19 mouse cellular contexts compared by ENCODE assay signal in the genomic region with DNA sequence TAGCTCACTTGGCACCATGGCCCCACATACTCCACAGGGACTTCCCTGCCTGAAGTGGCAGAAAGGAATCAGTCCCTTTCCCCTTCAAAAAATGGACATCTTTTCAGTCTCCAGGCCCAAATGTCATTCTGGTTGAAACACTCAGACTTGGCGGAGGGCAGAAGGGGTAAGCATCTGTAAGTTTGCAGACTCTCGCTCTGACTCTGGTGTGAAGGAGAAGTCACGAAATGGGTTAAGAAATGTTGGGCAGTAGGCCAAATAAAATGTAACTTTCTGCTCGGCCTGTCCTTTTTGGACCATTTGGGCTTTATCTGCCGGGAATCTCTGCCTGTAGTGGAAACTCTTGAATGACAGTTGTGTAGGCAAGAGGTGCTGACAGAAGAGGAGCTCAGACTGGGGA.
"Had no signal": no experiment of that assay in that cellular context is flagged by ENCODE, and none has a peak within 500 bp of the region (broad histone marks: within the 10 kb centered on the region; RNA-seq: fewer than 3 reads in every experiment).

No protein-coding gene starts in this region.

- ATAC-seq: liver, embryonic 12.5 days; midbrain, embryonic 16.5 days had no signal

- H3K9me3 ChIP-seq: liver, embryonic 12.5 days; midbrain, embryonic 10.5 days; midbrain, embryonic 12.5 days; neural tube, embryonic 13.5 days; neural tube, embryonic 15.5 days had no signal

- H3K9ac ChIP-seq: liver, embryonic 12.5 days; liver, embryonic 14.5 days; midbrain, embryonic 12.5 days; neural tube, embryonic 13.5 days; neural tube, embryonic 15.5 days had no signal

- H3K36me3 ChIP-seq: liver, embryonic 12.5 days; midbrain, embryonic 10.5 days; midbrain, embryonic 12.5 days; neural tube, embryonic 13.5 days; neural tube, embryonic 15.5 days had no signal

- DNase-seq: lung, adult 2 months; lung, postnatal 36 days; midbrain, embryonic 14.5 days; retina, postnatal 1 day; right cerebral cortex, adult 18-20 months; right cerebral cortex, postnatal 25 days; right cerebral cortex, postnatal 4 days; spleen, adult 18-20 months; thymus, adult 18-20 months; thymus, postnatal 14 days; thymus, postnatal 36 days had no signal

- H3K4me3 ChIP-seq: liver, embryonic 12.5 days; midbrain, embryonic 10.5 days; midbrain, embryonic 12.5 days; myocyte; neural tube, embryonic 13.5 days; neural tube, embryonic 15.5 days had no signal

- H3K27ac ChIP-seq: liver, embryonic 12.5 days; liver, embryonic 14.5 days; midbrain, embryonic 10.5 days; midbrain, embryonic 12.5 days; neural tube, embryonic 13.5 days; neural tube, embryonic 15.5 days had no signal

- H3K4me2 ChIP-seq: liver, embryonic 12.5 days; midbrain, embryonic 12.5 days; neural tube, embryonic 13.5 days; neural tube, embryonic 15.5 days had no signal

- H3K4me1 ChIP-seq: liver, embryonic 12.5 days; midbrain, embryonic 10.5 days; midbrain, embryonic 12.5 days; neural tube, embryonic 13.5 days; neural tube, embryonic 15.5 days had no signal
